Mouse (Mus musculus): ENCODE results near the gene Fkbp3. TPM values are rescaled to one million over a fixed set of nuclear protein-coding genes. Genes with fewer than 3 reads are reported as not detected.
"Not testable (repeated sequence)": the region's sequence is repeated elsewhere in the genome, so short reads cannot be mapped to it uniquely, and the experiment has no call there.

Fkbp3 gene
- polyA plus RNA-seq (2015; fragmentation: Nextera tagmentation; extraction: Ambion mirVana) = 131 and 141 TPM in 2 replicates

- peak within 1 kb of the TSS; percentile 89 for H3K27ac ChIP-seq (ENCODE audit: low read length)
- DNase-seq (ENCODE audit: low spot score) (peak; percentile 97), ATAC-seq (peak; percentile 99)
- no peaks in the 10 kb centered on the region for H3K36me3 ChIP-seq (ENCODE audit: insufficient read depth, low read length)
- H3K27me3 ChIP-seq (replicated peaks; ENCODE audit: insufficient read depth, low read length) = no peaks in the 10 kb centered on the region
- TF ChIP-seq CTCF (IDR thresholded peaks at IDR 0.05) (no peak), EP300 (IDR thresholded peaks at IDR 0.05) (no peak)
- peak within 1 kb of the TSS; percentile 86 for H3K9ac ChIP-seq (replicated peaks; ENCODE audit: low read depth)
- H3K9me3 ChIP-seq (ENCODE audit: low read length) = no peaks in the 10 kb centered on the region
- H3K4me1 ChIP-seq (ENCODE audit: insufficient read depth, low read depth, low read length) = no peaks in the 10 kb centered on the region
- peak within 1 kb of the TSS; percentile 80 for H3K4me2 ChIP-seq (replicated peaks; ENCODE audit: low read depth, low read length)
- WGBS = 0% methylated on average over 44 of the region's 49 CpGs
- H3K4me3 ChIP-seq (ENCODE audit: low read depth, low read length) = peak within 1 kb of the TSS; percentile 75
These were observed at the start of gene Fkbp3 for GRCm38 (mm10) chr12:65073611-65074178. Gene Fkbp3 (minus strand): TSS chr12:65074007.

GRCm38 (mm10) chr12:65119451-65119850 is 45.6 kb upstream of the Fkbp3 start:
- WGBS = 87% methylated on average over 5 of the region's 5 CpGs
- H3K4me3 ChIP-seq (ENCODE audit: low read depth, low read length) = no peak overlapping the region
- H3K9me3 ChIP-seq (ENCODE audit: low read length) = no peaks in the 10 kb centered on the region
- no peak for TF ChIP-seq CTCF (IDR thresholded peaks at IDR 0.05)
- TF ChIP-seq EP300 (IDR thresholded peaks at IDR 0.05) = no peak
- ATAC-seq (no peak), DNase-seq (ENCODE audit: low spot score) (no peak)
- no peaks in the 10 kb centered on the region for H3K27me3 ChIP-seq (replicated peaks; ENCODE audit: insufficient read depth, low read length)
- H3K36me3 ChIP-seq (ENCODE audit: insufficient read depth, low read length) = peaks cover 5% of the 10 kb centered on the region; the same call in 1 of the 2 replicates
- H3K4me1 ChIP-seq (ENCODE audit: insufficient read depth, low read depth, low read length) = no peaks in the 10 kb centered on the region
- H3K4me2 ChIP-seq (replicated peaks; ENCODE audit: low read depth, low read length) = no peak overlapping the region
- no peak overlapping the region for H3K9ac ChIP-seq (replicated peaks; ENCODE audit: low read depth)
- no peak overlapping the region for H3K27ac ChIP-seq (ENCODE audit: low read length)

- Histone ChIP-seq H3K4me2 (replicated peaks; ENCODE audit: low read depth, low read length) (no peak overlapping the region), H3K9ac (replicated peaks; ENCODE audit: low read depth) (no peak overlapping the region), H3K9me3 (ENCODE audit: low read length) (no peaks in the 10 kb centered on the region), H3K36me3 (ENCODE audit: insufficient read depth, low read length) (peaks cover 5% of the 10 kb centered on the region; the same call in 1 of the 2 replicates), H3K4me3 (ENCODE audit: low read depth, low read length) (no peak overlapping the region), H3K27me3 (replicated peaks; ENCODE audit: insufficient read depth, low read length) (no peaks in the 10 kb centered on the region), H3K27ac (ENCODE audit: low read length) (no peak overlapping the region), H3K4me1 (ENCODE audit: insufficient read depth, low read depth, low read length) (no peaks in the 10 kb centered on the region)
- ATAC-seq (no peak), DNase-seq (ENCODE audit: low spot score) (no peak)
- TF ChIP-seq EP300 (IDR thresholded peaks at IDR 0.05) = no peak
- TF ChIP-seq CTCF (IDR thresholded peaks at IDR 0.05) = no peak
- WGBS = 90% methylated on average over 7 of the region's 7 CpGs
These were observed 45.2 kb upstream of the Fkbp3 start for GRCm38 (mm10) chr12:65118968-65119367.

GRCm38 (mm10) chr12:65114978-65115377 is 41.2 kb upstream of the Fkbp3 start:
- not testable (repeated sequence) for H3K27me3 ChIP-seq (replicated peaks; ENCODE audit: insufficient read depth, low read length); H3K4me3 ChIP-seq (ENCODE audit: low read depth, low read length); H3K4me1 ChIP-seq (ENCODE audit: insufficient read depth, low read depth, low read length); H3K27ac ChIP-seq (ENCODE audit: low read length); H3K9me3 ChIP-seq (ENCODE audit: low read length); ATAC-seq; DNase-seq (ENCODE audit: low spot score); H3K36me3 ChIP-seq (ENCODE audit: insufficient read depth, low read length); H3K9ac ChIP-seq (replicated peaks; ENCODE audit: low read depth); H3K4me2 ChIP-seq (replicated peaks; ENCODE audit: low read depth, low read length)
- 65% methylated on average over 3 of the region's 3 CpGs for WGBS

GRCm38 (mm10) chr12:65113925-65114324 is 40.1 kb upstream of the Fkbp3 start:
- DNase-seq (ENCODE audit: low spot score) = no peak
- Histone ChIP-seq H3K36me3 (ENCODE audit: insufficient read depth, low read length) (peaks cover 5% of the 10 kb centered on the region; the same call in 1 of the 2 replicates), H3K4me2 (replicated peaks; ENCODE audit: low read depth, low read length) (no peak overlapping the region), H3K27ac (ENCODE audit: low read length) (no peak overlapping the region), H3K27me3 (replicated peaks; ENCODE audit: insufficient read depth, low read length) (no peaks in the 10 kb centered on the region), H3K4me1 (ENCODE audit: insufficient read depth, low read depth, low read length) (no peaks in the 10 kb centered on the region), H3K4me3 (ENCODE audit: low read depth, low read length) (no peak overlapping the region), H3K9me3 (ENCODE audit: low read length) (no peaks in the 10 kb centered on the region), H3K9ac (replicated peaks; ENCODE audit: low read depth) (no peak overlapping the region)
- 81% methylated on average over 4 of the region's 4 CpGs for WGBS
- TF ChIP-seq EP300 (IDR thresholded peaks at IDR 0.05) = no peak
- no peak for ATAC-seq

- WGBS = 96% methylated on average over 1 of the region's 1 CpGs
- Histone ChIP-seq H3K9me3 (ENCODE audit: low read length) (no peaks in the 10 kb centered on the region), H3K4me1 (ENCODE audit: insufficient read depth, low read depth, low read length) (no peaks in the 10 kb centered on the region), H3K4me2 (replicated peaks; ENCODE audit: low read depth, low read length) (no peak overlapping the region), H3K36me3 (ENCODE audit: insufficient read depth, low read length) (no peaks in the 10 kb centered on the region), H3K9ac (replicated peaks; ENCODE audit: low read depth) (no peak overlapping the region), H3K4me3 (ENCODE audit: low read depth, low read length) (no peak overlapping the region), H3K27me3 (replicated peaks; ENCODE audit: insufficient read depth, low read length) (no peaks in the 10 kb centered on the region), H3K27ac (ENCODE audit: low read length) (no peak overlapping the region)
- ATAC-seq (no peak), DNase-seq (ENCODE audit: low spot score) (no peak)
- TF ChIP-seq EP300 (IDR thresholded peaks at IDR 0.05) (no peak), CTCF (IDR thresholded peaks at IDR 0.05) (no peak)
These were observed 39.0 kb upstream of the Fkbp3 start for GRCm38 (mm10) chr12:65112811-65113210.

GRCm38 (mm10) chr12:65111503-65111902 is 37.7 kb upstream of the Fkbp3 start:
- Histone ChIP-seq H3K4me2 (replicated peaks; ENCODE audit: low read depth, low read length) (no peak overlapping the region), H3K9ac (replicated peaks; ENCODE audit: low read depth) (no peak overlapping the region), H3K4me1 (ENCODE audit: insufficient read depth, low read depth, low read length) (no peaks in the 10 kb centered on the region), H3K9me3 (ENCODE audit: low read length) (no peaks in the 10 kb centered on the region), H3K27me3 (replicated peaks; ENCODE audit: insufficient read depth, low read length) (no peaks in the 10 kb centered on the region), H3K4me3 (ENCODE audit: low read depth, low read length) (no peak overlapping the region), H3K27ac (ENCODE audit: low read length) (no peak overlapping the region), H3K36me3 (ENCODE audit: insufficient read depth, low read length) (no peaks in the 10 kb centered on the region)
- WGBS = 92% methylated on average over 3 of the region's 3 CpGs
- TF ChIP-seq CTCF (IDR thresholded peaks at IDR 0.05) (no peak), EP300 (IDR thresholded peaks at IDR 0.05) (no peak)
- no peak for DNase-seq (ENCODE audit: low spot score)
- no peak for ATAC-seq
